Mouse (Mus musculus): ENCODE results near the gene Dip2c. TPM values are rescaled to one million over a fixed set of nuclear protein-coding genes. Genes with fewer than 3 reads are reported as not detected.

Dip2c gene
- polyA plus RNA-seq, 1 experiment from 2014 or later, result 4.4 TPM

DNA sequence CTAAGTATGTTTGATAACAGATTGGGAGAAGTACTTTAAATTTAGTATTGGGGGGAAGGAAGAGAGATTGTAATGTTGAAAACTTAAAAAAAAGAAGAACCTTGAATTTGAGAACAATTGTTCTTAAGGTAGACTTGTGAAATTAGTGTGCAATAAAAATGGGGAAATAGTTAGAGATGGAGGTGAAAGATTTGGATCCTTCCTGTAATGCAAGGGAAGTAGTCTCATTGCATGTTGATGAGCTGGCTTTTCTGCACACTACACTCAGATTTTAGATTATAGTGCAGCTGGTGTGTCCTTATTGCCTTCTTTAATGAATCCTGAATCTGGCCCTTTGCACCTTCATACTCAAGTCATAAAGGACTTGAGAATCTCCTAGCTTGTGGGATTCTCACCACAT is 142.9 kb downstream of the Dip2c start:
- Histone ChIP-seq H3K36me3 (ENCODE audit: control insufficient read depth, insufficient read depth, low read length) (no peaks in the 10 kb centered on the region), H3K4me1 (ENCODE audit: control insufficient read depth, insufficient read depth, low read length) (peaks cover 10% of the 10 kb centered on the region), H3K9me3 (replicated peaks; ENCODE audit: control insufficient read depth, low read length) (no peaks in the 10 kb centered on the region), H3K27me3 (ENCODE audit: control insufficient read depth, insufficient read depth, low read length) (no peaks in the 10 kb centered on the region), H3K9ac (ENCODE audit: low read depth, low read length) (no peak overlapping the region), H3K27ac (ENCODE audit: low read depth, low read length) (no peak overlapping the region), H3K4me2 (no peak overlapping the region), H3K4me3 (ENCODE audit: low read depth, low read length) (no peak overlapping the region)
- no peak for ATAC-seq (replicated peaks; ENCODE audit: insufficient number of reproducible peaks, low FRiP score, low TSS enrichment)

DNA sequence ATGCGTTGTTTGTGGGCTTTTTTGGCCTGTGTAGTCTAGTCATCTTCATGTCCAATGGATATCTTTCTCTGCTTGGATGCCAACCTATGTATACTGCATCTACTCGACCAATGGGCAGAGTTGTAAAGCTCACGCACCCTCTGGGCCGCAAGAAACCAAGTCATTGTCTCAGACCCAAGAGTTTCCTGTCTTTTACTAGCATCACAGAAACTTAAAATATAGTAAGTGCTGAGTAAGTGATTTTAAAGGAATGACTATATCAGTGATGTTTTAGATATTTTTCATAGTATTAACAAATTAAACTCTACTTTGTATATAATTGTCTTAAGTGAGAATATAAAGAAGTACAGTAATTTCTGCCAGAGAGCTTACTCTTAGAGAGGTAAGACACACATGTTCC is 145.6 kb downstream of the Dip2c start:
- Histone ChIP-seq H3K9me3 (replicated peaks; ENCODE audit: control insufficient read depth, low read length) (no peaks in the 10 kb centered on the region), H3K9ac (ENCODE audit: low read depth, low read length) (no peak overlapping the region), H3K4me2 (no peak overlapping the region), H3K27ac (ENCODE audit: low read depth, low read length) (no peak overlapping the region), H3K36me3 (ENCODE audit: control insufficient read depth, insufficient read depth, low read length) (no peaks in the 10 kb centered on the region), H3K4me3 (ENCODE audit: low read depth, low read length) (no peak overlapping the region), H3K27me3 (ENCODE audit: control insufficient read depth, insufficient read depth, low read length) (no peaks in the 10 kb centered on the region), H3K4me1 (ENCODE audit: control insufficient read depth, insufficient read depth, low read length) (peaks cover 17% of the 10 kb centered on the region)
- WGBS (ENCODE audit: insufficient replicate concordance), result 86% methylated on average over 4 of the region's 4 CpGs
- ATAC-seq (replicated peaks; ENCODE audit: insufficient number of reproducible peaks, low FRiP score, low TSS enrichment), result no peak

DNA sequence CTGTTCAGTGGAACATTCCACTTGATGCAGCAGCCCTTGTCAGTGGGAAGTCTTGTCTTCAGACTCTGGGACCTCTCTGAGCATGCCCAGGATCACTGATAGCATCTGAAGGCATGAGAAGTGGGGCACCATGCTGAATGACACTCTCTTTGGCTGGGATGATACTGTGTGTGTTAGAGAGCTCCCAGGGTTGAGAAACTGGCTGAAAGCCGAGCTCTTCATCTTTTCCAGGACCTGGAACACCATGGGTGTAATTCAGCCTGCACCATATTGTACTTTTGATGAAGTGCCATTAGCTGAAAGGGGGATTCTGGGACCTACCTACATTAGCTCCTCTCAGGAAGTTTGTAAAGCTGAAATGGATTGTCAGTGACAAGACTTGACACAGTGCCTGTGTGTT is 146.5 kb downstream of the Dip2c start:
- Histone ChIP-seq H3K9me3 (replicated peaks; ENCODE audit: control insufficient read depth, low read length) (no peaks in the 10 kb centered on the region), H3K4me3 (ENCODE audit: low read depth, low read length) (no peak overlapping the region), H3K27me3 (ENCODE audit: control insufficient read depth, insufficient read depth, low read length) (no peaks in the 10 kb centered on the region), H3K4me1 (ENCODE audit: control insufficient read depth, insufficient read depth, low read length) (peaks cover 17% of the 10 kb centered on the region), H3K4me2 (no peak overlapping the region), H3K27ac (ENCODE audit: low read depth, low read length) (no peak overlapping the region), H3K36me3 (ENCODE audit: control insufficient read depth, insufficient read depth, low read length) (no peaks in the 10 kb centered on the region), H3K9ac (ENCODE audit: low read depth, low read length) (no peak overlapping the region)
- no peak for ATAC-seq (replicated peaks; ENCODE audit: insufficient number of reproducible peaks, low FRiP score, low TSS enrichment)
- 59% methylated on average over 1 of the region's 1 CpGs for WGBS (ENCODE audit: insufficient replicate concordance)

DNA sequence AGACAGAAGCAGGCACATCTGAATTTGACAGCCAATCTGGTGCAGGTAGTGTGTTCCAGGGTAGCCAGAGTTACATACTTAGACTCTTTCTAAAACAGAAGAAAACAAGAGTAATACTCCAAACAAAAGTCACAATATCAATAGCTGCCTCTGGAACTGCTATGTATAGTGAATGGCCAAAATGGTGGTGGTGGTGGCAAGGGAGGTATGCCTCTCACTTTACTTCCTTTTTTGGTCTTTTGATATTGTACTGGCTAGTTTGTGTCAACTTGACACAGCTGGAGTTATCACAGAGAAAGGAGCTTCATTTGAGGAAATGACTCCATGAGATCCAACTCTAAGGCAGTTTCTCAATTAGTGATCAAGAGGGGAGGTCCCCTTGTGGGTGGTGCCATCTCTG is 148.1 kb downstream of the Dip2c start:
- no peak overlapping the region for H3K27ac ChIP-seq (ENCODE audit: low read depth, low read length)
- ATAC-seq (replicated peaks; ENCODE audit: insufficient number of reproducible peaks, low FRiP score, low TSS enrichment), result no peak

DNA sequence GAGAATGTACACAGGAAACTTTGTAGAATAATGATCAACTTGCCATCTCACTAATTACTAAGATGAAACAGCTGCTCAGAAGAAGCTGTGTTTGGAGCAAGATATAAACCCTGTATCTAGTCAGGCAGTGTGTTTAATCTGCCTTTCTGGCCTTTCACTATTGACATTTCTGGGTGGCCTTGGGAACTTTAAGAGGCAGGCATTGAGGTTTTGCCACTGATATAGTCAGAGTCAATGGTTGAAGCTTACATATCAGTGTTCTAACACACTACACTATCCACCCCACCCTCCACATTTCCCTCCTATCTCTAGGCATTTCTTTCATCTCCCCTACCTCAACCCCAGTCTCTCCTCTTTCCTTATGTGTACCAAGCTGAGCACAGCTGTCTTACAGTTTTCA is 149.9 kb downstream of the Dip2c start:
- Histone ChIP-seq H3K36me3 (ENCODE audit: control insufficient read depth, insufficient read depth, low read length) (no peaks in the 10 kb centered on the region), H3K9ac (ENCODE audit: low read depth, low read length) (no peak overlapping the region), H3K9me3 (replicated peaks; ENCODE audit: control insufficient read depth, low read length) (no peaks in the 10 kb centered on the region), H3K27me3 (ENCODE audit: control insufficient read depth, insufficient read depth, low read length) (no peaks in the 10 kb centered on the region), H3K4me2 (no peak overlapping the region), H3K4me1 (ENCODE audit: control insufficient read depth, insufficient read depth, low read length) (peaks cover 17% of the 10 kb centered on the region), H3K4me3 (ENCODE audit: low read depth, low read length) (no peak overlapping the region), H3K27ac (ENCODE audit: low read depth, low read length) (no peak overlapping the region)
- no peak for ATAC-seq (replicated peaks; ENCODE audit: insufficient number of reproducible peaks, low FRiP score, low TSS enrichment)

More for the DNA sequence above, 148.1 kb downstream of the Dip2c start:
- Histone ChIP-seq H3K9ac (ENCODE audit: low read depth, low read length) (no peak overlapping the region), H3K27me3 (ENCODE audit: control insufficient read depth, insufficient read depth, low read length) (no peaks in the 10 kb centered on the region), H3K9me3 (replicated peaks; ENCODE audit: control insufficient read depth, low read length) (no peaks in the 10 kb centered on the region), H3K36me3 (ENCODE audit: control insufficient read depth, insufficient read depth, low read length) (no peaks in the 10 kb centered on the region), H3K4me1 (ENCODE audit: control insufficient read depth, insufficient read depth, low read length) (peaks cover 17% of the 10 kb centered on the region), H3K4me2 (no peak overlapping the region), H3K4me3 (ENCODE audit: low read depth, low read length) (no peak overlapping the region)

DNA sequence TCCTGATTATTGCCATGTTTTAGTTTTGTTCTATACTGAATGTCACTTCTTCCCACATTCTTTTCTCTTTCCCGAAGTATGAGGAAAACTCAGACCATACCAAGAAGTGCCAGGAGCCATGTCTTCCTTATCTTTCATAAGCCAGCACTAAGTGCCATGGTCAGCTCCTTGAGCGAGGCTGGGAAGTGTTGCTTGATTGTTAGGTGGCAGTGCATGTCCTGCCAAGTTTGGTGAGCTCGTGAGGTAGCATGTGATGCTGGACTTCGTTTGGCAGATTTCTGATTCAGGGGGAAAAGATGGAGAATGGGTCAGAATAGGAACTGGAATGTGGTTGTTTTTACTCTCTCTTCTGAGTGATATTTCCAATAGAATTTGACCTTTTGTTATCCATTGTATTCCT is 150.5 kb downstream of the Dip2c start:
- Histone ChIP-seq H3K9ac (ENCODE audit: low read depth, low read length) (no peak overlapping the region), H3K9me3 (replicated peaks; ENCODE audit: control insufficient read depth, low read length) (no peaks in the 10 kb centered on the region), H3K27me3 (ENCODE audit: control insufficient read depth, insufficient read depth, low read length) (no peaks in the 10 kb centered on the region), H3K4me3 (ENCODE audit: low read depth, low read length) (no peak overlapping the region), H3K4me2 (no peak overlapping the region), H3K27ac (ENCODE audit: low read depth, low read length) (no peak overlapping the region), H3K4me1 (ENCODE audit: control insufficient read depth, insufficient read depth, low read length) (peaks cover 17% of the 10 kb centered on the region), H3K36me3 (ENCODE audit: control insufficient read depth, insufficient read depth, low read length) (no peaks in the 10 kb centered on the region)
- ATAC-seq (replicated peaks; ENCODE audit: insufficient number of reproducible peaks, low FRiP score, low TSS enrichment), result no peak
- WGBS (ENCODE audit: insufficient replicate concordance), result 25% methylated on average over 4 of the region's 4 CpGs

DNA sequence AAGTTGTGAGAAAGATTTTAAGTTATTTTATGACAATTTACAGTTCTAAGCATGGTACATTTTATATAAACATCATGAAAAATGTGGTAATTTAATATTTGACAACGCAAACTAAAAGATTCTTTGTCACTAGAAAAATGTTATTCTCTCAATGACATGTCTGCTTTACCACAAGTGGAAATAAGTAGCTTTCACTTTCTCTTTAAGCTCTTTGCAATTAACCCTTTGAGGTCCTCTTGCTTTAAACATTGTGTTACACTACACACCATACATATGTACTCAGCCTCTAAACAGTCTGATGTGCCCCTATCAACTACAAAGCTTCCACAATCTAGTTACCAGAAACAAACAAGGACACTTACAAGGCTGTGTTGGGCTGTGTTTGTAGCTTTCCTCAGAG is 153.6 kb downstream of the Dip2c start:
- Histone ChIP-seq H3K4me1 (ENCODE audit: control insufficient read depth, insufficient read depth, low read length) (peaks cover 7% of the 10 kb centered on the region), H3K27me3 (ENCODE audit: control insufficient read depth, insufficient read depth, low read length) (no peaks in the 10 kb centered on the region), H3K9me3 (replicated peaks; ENCODE audit: control insufficient read depth, low read length) (no peaks in the 10 kb centered on the region), H3K36me3 (ENCODE audit: control insufficient read depth, insufficient read depth, low read length) (no peaks in the 10 kb centered on the region), H3K9ac (ENCODE audit: low read depth, low read length) (no peak overlapping the region), H3K4me3 (ENCODE audit: low read depth, low read length) (no peak overlapping the region), H3K4me2 (no peak overlapping the region), H3K27ac (ENCODE audit: low read depth, low read length) (no peak overlapping the region)
- WGBS (ENCODE audit: insufficient replicate concordance), result 84% methylated on average over 1 of the region's 1 CpGs
- ATAC-seq (replicated peaks; ENCODE audit: insufficient number of reproducible peaks, low FRiP score, low TSS enrichment), result no peak

DNA sequence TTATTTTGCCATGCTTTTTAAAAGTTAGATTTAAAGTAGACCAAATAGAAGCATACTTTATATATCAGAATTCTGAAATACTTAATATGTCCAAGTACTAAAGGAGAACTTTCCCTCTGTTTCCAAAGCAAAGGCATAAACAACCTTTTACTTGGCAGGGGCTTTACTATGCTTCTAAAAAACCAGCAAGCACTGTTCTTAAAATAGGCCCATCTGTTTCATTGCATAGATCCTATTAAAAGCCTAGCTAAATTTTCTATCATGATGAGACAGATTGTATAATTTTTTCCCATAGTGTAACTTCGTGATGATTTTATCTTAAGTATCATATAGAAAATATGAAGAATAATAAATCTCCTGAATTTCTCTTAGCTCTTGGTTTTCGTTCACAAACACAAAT is 154.4 kb downstream of the Dip2c start:
- ATAC-seq (replicated peaks; ENCODE audit: insufficient number of reproducible peaks, low FRiP score, low TSS enrichment), result no peak
- no peak overlapping the region for H3K9ac ChIP-seq (ENCODE audit: low read depth, low read length)
- H3K27ac ChIP-seq (ENCODE audit: low read depth, low read length), result no peak overlapping the region
- peaks cover 7% of the 10 kb centered on the region for H3K4me1 ChIP-seq (ENCODE audit: control insufficient read depth, insufficient read depth, low read length)
- no peak overlapping the region for H3K4me3 ChIP-seq (ENCODE audit: low read depth, low read length)
- no peaks in the 10 kb centered on the region for H3K27me3 ChIP-seq (ENCODE audit: control insufficient read depth, insufficient read depth, low read length)
- no peak overlapping the region for H3K4me2 ChIP-seq
- H3K9me3 ChIP-seq (replicated peaks; ENCODE audit: control insufficient read depth, low read length), result no peaks in the 10 kb centered on the region
- WGBS (ENCODE audit: insufficient replicate concordance), result 87% methylated on average over 2 of the region's 2 CpGs
- no peaks in the 10 kb centered on the region for H3K36me3 ChIP-seq (ENCODE audit: control insufficient read depth, insufficient read depth, low read length)

DNA sequence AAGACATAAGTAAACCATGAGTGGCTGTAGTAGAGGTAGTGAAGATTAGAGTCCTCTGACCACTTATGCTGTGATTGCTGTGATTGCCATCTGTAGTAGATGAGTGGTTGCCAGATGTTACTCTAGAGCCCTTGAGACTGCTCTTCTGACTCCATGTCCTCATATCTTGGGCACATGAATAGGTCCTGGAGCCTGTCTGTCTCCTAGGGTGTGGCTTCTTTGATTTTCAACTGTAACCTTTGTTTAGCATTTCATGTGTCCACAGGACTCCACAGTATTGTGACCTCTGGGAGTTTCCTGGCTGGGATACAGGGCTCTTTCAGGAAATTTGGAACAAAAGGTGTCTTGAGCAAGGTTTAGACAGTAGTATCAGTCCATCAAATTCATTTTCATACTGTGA is 155.1 kb downstream of the Dip2c start:
- no peak overlapping the region for H3K4me2 ChIP-seq
- peaks cover 2% of the 10 kb centered on the region for H3K4me1 ChIP-seq (ENCODE audit: control insufficient read depth, insufficient read depth, low read length)
- H3K36me3 ChIP-seq (ENCODE audit: control insufficient read depth, insufficient read depth, low read length), result no peaks in the 10 kb centered on the region
- H3K27me3 ChIP-seq (ENCODE audit: control insufficient read depth, insufficient read depth, low read length), result no peaks in the 10 kb centered on the region
- no peak overlapping the region for H3K27ac ChIP-seq (ENCODE audit: low read depth, low read length)
- no peaks in the 10 kb centered on the region for H3K9me3 ChIP-seq (replicated peaks; ENCODE audit: control insufficient read depth, low read length)
- H3K9ac ChIP-seq (ENCODE audit: low read depth, low read length), result no peak overlapping the region
- no peak for ATAC-seq (replicated peaks; ENCODE audit: insufficient number of reproducible peaks, low FRiP score, low TSS enrichment)
- no peak overlapping the region for H3K4me3 ChIP-seq (ENCODE audit: low read depth, low read length)

All from heart, embryonic 11.5 days (tissue).